Mouse (Mus musculus) left cerebral cortex, adult 2 months (tissue): Measurements from ENCODE around the gene Olfr458. TPM values are rescaled to one million over a fixed set of nuclear protein-coding genes. Genes with fewer than 3 reads are reported as not detected.
"Not testable (repeated sequence)": the region's sequence is repeated elsewhere in the genome, so short reads cannot be mapped to it uniquely, and the experiment has no call there.

Source experiments
- DNase-seq, 2 experiments: peaks; one replicate each; pipeline ENCODE4 v3.0.0; 2021 to 2022; ENCODE audit warnings: low spot score in 2 of 2, mixed read lengths in 1 of 2; ENCODE audit errors: extremely low spot score in 1 of 2
- H3K27ac ChIP-seq: fragments of 200-600 bp; 2 replicates; pipeline ENCODE4 v1.8.1; 2022
- H3K4me3 ChIP-seq: fragments of 200-600 bp; 2 replicates; pipeline ENCODE4 v1.8.1; 2022
- CTCF ChIP-seq: fragments of 200-600 bp; IDR thresholded peaks from 2 replicates; pipeline ENCODE4 v1.8.1; 2022; ENCODE audit warnings: antibody characterized with exemption, mild to moderate bottlenecking, moderate library complexity
- intact Hi-C: fragments of 180-260 bp; cut with DNase I; formaldehyde crosslinking; loops from one replicate; pipeline ENCODE4 v1.15.1; 2025
- long read RNA-seq, 2 experiments: library from polyadenylated mRNA; stranded (forward); transcript quantifications; one replicate each; pipeline ENCODE4 v2.0.0; 2021; ENCODE audit warnings: borderline mapping rate in 2 of 2
- total RNA-seq, 2 experiments: library from RNA; stranded (reverse); gene quantifications; 2 replicates each; pipeline ENCODE4 v1.2.3; 2021

Gene Olfr458
- not detected for total RNA-seq
- long read RNA-seq, experiment 1: 0 reads
- long read RNA-seq, experiment 2: 0 reads

DNA sequence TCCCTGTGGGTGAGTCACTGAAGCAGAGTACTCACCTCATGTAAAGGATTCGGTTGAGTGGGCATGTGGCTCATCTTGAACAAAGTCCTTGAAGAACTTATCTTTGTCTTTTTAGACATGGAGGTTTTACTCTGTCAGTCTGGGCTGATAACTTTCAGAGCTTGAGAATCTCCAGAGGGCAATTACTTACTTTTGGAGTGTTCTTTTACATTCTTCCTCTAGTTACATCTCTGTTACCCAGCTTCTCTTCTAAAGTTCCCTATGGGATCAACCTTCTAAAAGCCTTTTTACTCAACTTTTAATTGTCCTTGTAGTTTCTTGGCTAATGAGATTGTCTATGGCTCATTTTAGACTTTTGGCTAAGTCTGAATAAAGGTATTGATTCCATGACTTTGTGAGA, at the start of gene Olfr458:
TSS of gene Olfr458 (minus strand) at position 101 of the 400 bp plus-strand sequence.
- intact Hi-C loops: no loop called here
- no peak for TF ChIP-seq CTCF
- H3K27ac ChIP-seq: no peak within 1 kb of the TSS

GRCm38 (mm10) chr6:42513461-42513860, 48.5 kb upstream of the Olfr458 start:
- no peak for DNase-seq
- Histone ChIP-seq H3K27ac (no peak overlapping the region), H3K4me3 (no peak overlapping the region)
- intact Hi-C loops: no loop called here
- TF ChIP-seq CTCF: no peak

More for the DNA sequence above, at the start of gene Olfr458:
- DNase-seq: no peak
- no peak within 1 kb of the TSS for H3K4me3 ChIP-seq

- no peak for DNase-seq
Measured at GRCm38 (mm10) chr6:42509311-42509710, 44.3 kb upstream of the Olfr458 start.

GRCm38 (mm10) chr6:42503478-42503877, 38.5 kb upstream of the Olfr458 start:
- intact Hi-C loops: no loop called here
- DNase-seq: no peak
- no peak overlapping the region for H3K4me3 ChIP-seq
- TF ChIP-seq CTCF: no peak
- H3K27ac ChIP-seq: no peak overlapping the region

More at GRCm38 (mm10) chr6:42509311-42509710, 44.3 kb upstream of the Olfr458 start:
- TF ChIP-seq CTCF: no peak
- H3K4me3 ChIP-seq: no peak overlapping the region
- intact Hi-C loops: no loop called here
- H3K27ac ChIP-seq: no peak overlapping the region

DNA sequence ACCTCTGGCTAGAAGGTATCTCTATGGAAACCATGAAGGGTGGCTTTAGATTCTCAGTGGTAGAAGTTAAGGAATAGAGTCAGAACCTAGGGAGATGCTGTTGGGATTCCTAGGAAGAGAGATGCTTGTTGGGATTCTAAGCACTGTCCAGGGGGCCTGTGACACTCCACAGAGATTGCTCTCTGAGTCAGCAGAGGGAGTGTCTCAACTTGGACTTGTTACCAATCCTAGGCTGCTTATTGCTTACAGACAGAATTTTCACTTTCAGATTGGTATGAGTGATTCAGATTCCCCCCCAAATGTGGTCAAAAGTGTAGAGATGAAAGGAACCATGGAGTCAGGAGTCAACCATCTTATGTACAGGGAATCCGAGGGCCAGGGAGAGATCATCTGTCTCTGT, 24.7 kb upstream of the Olfr458 start:
- Histone ChIP-seq H3K27ac (no peak overlapping the region), H3K4me3 (no peak overlapping the region)
- intact Hi-C loops: no loop called here
- no peak for DNase-seq
- TF ChIP-seq CTCF: no peak

- no peak for DNase-seq
- TF ChIP-seq CTCF: no peak
- no peak within 1 kb of the TSS for H3K4me3 ChIP-seq
- intact Hi-C loops: no loop called here
- H3K27ac ChIP-seq: no peak within 1 kb of the TSS
Measured at GRCm38 (mm10) chr6:42487114-42487513, 22.1 kb upstream of the Olfr458 start, which contains the start of gene Olfr456. Olfr456 (minus strand) TSS chr6:42487214.

DNA sequence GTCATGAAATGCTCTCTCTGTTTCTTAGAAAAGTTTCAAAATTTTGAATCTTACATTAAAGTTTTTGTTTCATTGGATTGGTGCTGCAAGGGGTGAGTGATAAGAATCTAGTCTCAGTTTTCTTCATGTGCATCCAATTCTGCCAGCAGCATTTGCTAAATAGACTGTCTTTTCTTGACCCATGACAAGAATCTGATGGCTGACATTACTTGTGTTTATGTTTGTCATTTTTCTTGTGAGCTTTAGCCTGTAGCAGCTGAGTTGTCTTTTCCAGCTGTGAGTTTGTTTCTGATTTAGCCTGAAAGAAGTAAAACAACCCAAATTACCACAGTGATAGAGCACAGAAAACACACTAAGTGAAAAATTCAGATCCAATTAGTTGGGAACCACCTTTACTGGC, 19.6 kb upstream of the Olfr458 start:
- Histone ChIP-seq H3K27ac (no peak overlapping the region), H3K4me3 (no peak overlapping the region)
- no peak for DNase-seq
- intact Hi-C loops: no loop called here
- no peak for TF ChIP-seq CTCF

DNA sequence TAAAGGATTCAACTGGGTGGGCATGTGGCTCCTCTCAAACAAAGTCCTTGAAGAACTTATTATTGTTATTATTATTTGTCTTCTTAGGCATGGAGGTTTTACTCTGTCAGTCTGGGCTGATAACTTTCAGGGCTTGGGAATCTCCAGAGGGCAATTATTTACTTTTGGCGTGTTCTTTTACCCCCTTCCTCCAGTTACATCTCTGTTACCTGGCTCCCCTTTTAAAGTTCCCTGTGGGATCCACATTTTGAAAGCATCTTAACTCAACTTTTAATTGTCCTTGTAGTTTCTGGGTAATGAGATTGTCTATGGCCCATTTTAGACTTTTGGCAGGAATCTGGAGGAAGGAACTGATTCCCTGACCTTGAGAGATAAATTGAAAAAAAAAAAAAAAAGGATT, 11.2 kb upstream of the Olfr458 start, which contains the start of gene Olfr457:
TSS of gene Olfr457 (minus strand) at position 101 of the 400 bp plus-strand sequence.
- DNase-seq: no peak
- H3K4me3 ChIP-seq: no peak within 1 kb of the TSS
- intact Hi-C loops: no loop called here
- TF ChIP-seq CTCF: no peak
- H3K27ac ChIP-seq: no peak within 1 kb of the TSS

- H3K27ac ChIP-seq, intact Hi-C loops, DNase-seq, H3K4me3 ChIP-seq: not testable (repeated sequence)
Measured at GRCm38 (mm10) chr6:42471298-42471697, 6.3 kb upstream of the Olfr458 start.

GRCm38 (mm10) chr6:42470542-42470941, 5.5 kb upstream of the Olfr458 start:
- no peak for TF ChIP-seq CTCF
- intact Hi-C loops: no loop called here
- no peak for DNase-seq
- no peak overlapping the region for H3K4me3 ChIP-seq
- H3K27ac ChIP-seq: no peak overlapping the region

GRCm38 (mm10) chr6:42447381-42447780, 17.6 kb downstream of the Olfr458 start:
- intact Hi-C loops: no loop called here
- Histone ChIP-seq H3K4me3 (no peak overlapping the region), H3K27ac (no peak overlapping the region)
- no peak for TF ChIP-seq CTCF
- DNase-seq: no peak

- no peak for DNase-seq
- H3K4me3 ChIP-seq: no peak overlapping the region
- no peak for TF ChIP-seq CTCF
- intact Hi-C loops: no loop called here
- H3K27ac ChIP-seq: no peak overlapping the region
Measured at GRCm38 (mm10) chr6:42444491-42444890, 20.5 kb downstream of the Olfr458 start.

- no peak overlapping the region for H3K27ac ChIP-seq
- DNase-seq: no peak
- intact Hi-C loops: no loop called here
Measured at GRCm38 (mm10) chr6:42441395-42441794, 23.6 kb downstream of the Olfr458 start.

GRCm38 (mm10) chr6:42435490-42435889, 29.5 kb downstream of the Olfr458 start:
- H3K4me3 ChIP-seq: no peak overlapping the region
- TF ChIP-seq CTCF: no peak
- DNase-seq: no peak
- intact Hi-C loops: no loop called here
- H3K27ac ChIP-seq: no peak overlapping the region

More at GRCm38 (mm10) chr6:42441395-42441794, 23.6 kb downstream of the Olfr458 start:
- TF ChIP-seq CTCF: no peak
- H3K4me3 ChIP-seq: no peak overlapping the region
